Mouse (Mus musculus) c-Kit-positive CD71-positive TER-119-positive erythroid progenitor cells, embryonic 14.5 days (primary cell): ENCODE data around the gene Urod.
A peak's percentile ranks its signal among the peaks of the same experiment; 100 is the strongest.

Experiments
- DNase-seq: peaks from one replicate; pipeline ENCODE4 v3.0.0-alpha.2; 2013; ENCODE audit warnings: low spot score

Gene Urod

GRCm38 (mm10) chr4:116993672-116994621, at the start of gene Urod:
Gene Urod (minus strand): TSS chr4:116994413.
- peak; percentile 96 for DNase-seq

- DNase-seq, result no peak
These were observed 47.1 kb upstream of the Urod start for GRCm38 (mm10) chr4:117041283-117041721.

GRCm38 (mm10) chr4:117040791-117041190, 46.6 kb upstream of the Urod start:
- no peak for DNase-seq

GRCm38 (mm10) chr4:117039925-117040687, 45.9 kb upstream of the Urod start:
- DNase-seq, result no peak

GRCm38 (mm10) chr4:117031105-117031504, 36.9 kb upstream of the Urod start:
- DNase-seq, result no peak

- DNase-seq, result peak; percentile 34
These were observed 29.3 kb upstream of the Urod start for GRCm38 (mm10) chr4:117023469-117023868.

- DNase-seq, result peak; percentile 93
These were observed 25.3 kb upstream of the Urod start, which contains the start of gene Eif2b3 for GRCm38 (mm10) chr4:117019206-117020134. Gene Eif2b3 (plus strand): TSS chr4:117019402.

- DNase-seq, result no peak
These were observed 24.1 kb upstream of the Urod start for GRCm38 (mm10) chr4:117018327-117018726.

- no peak for DNase-seq
These were observed 23.5 kb upstream of the Urod start for GRCm38 (mm10) chr4:117017738-117018137.

- DNase-seq, result no peak
These were observed 20.7 kb upstream of the Urod start for GRCm38 (mm10) chr4:117014901-117015415.

- no peak for DNase-seq
These were observed 19.4 kb upstream of the Urod start for GRCm38 (mm10) chr4:117013596-117013995.

- no peak for DNase-seq
These were observed 16.0 kb upstream of the Urod start for GRCm38 (mm10) chr4:117010231-117010630.

GRCm38 (mm10) chr4:117007058-117007457, 12.8 kb upstream of the Urod start:
- no peak for DNase-seq

- no peak for DNase-seq
These were observed 11.6 kb upstream of the Urod start for GRCm38 (mm10) chr4:117005611-117006400.

GRCm38 (mm10) chr4:117004649-117005048, 10.4 kb upstream of the Urod start:
- DNase-seq, result no peak

- peak; percentile 64 for DNase-seq
These were observed 8.6 kb upstream of the Urod start for GRCm38 (mm10) chr4:117002543-117003521.

GRCm38 (mm10) chr4:117001957-117002356, 7.7 kb upstream of the Urod start:
- no peak for DNase-seq

- DNase-seq, result no peak
These were observed 5.4 kb upstream of the Urod start for GRCm38 (mm10) chr4:116999513-117000154.

GRCm38 (mm10) chr4:116995798-116996135, 1.6 kb upstream of the Urod start:
- DNase-seq, result no peak
